Mouse (Mus musculus) adrenal gland (tissue): ENCODE measurements around the gene Stk39.
"Not testable (repeated sequence)": the region's sequence is repeated elsewhere in the genome, so short reads cannot be mapped to it uniquely, and the experiment has no call there.

Experiments
- intact Hi-C: fragments of 180-260 bp; cut with DNase I; formaldehyde crosslinking; loops from one replicate; pipeline ENCODE4 v1.15.1; 2025

Stk39 gene

DNA sequence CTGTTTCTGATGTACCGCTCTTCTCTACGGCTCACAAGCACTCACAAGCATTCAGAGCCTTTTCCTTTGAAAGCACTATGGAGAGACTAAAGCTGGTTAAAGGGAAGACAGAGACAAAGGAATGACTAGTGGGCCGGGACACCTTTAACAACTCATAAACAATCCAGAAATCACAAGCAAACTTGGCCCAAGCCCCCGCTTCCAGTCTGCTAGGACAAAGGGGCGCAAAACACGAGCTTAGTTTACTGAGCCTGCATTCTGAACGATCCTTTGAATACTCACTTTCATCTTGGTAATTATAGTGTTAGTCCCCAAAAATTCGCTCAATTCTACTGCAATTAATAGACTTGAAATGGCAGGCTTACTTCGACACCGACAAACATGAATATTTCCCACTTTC lies 221.2 kb downstream of the Stk39 start:
- intact Hi-C loops: no loop called here

DNA sequence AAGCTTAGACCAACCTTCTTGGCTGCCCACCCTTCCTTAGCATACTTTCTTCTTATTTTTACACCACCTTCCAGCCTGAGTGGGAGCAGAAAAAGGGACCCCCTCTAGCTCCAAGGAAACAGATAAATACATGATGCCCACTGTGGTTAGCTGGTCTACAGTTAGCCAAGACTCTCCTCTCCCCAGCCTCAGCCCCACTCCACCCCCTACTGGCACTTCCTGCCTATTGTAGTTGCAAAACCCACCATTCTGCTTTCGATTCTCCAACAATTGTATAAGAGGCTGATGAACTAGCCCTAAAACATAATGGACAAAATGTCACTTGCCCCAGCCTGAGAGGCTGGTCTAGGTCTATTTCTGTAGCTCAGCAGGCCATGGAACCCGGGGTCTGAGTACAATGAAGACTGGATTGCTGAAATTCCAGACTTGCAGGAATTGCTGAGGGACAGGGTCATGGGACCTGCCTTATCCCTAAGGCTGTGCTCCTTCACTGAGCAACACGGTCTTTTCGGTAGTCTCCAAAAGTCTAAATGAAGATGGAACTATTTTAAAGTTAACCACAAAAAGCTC lies 222.1 kb downstream of the Stk39 start:
- intact Hi-C loops: no loop called here

DNA sequence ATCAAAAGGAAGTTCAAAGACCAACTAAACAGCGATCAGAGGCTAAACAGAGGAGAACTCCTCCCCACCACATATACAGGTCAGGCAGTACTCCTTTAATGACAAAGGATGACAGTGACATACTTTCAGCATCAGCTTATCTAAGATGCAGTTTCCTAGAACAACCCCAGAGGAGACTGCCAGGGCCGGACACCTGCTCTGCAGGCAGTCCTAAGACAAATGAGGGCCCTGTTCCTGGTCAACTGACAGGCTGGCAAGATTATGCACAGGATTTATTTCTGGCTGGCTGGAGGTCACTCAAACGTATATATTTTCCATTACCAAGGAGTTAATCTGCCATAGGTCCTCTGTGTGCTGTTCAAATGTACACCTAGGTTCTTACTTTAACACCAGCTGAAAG lies 225.8 kb downstream of the Stk39 start:
- intact Hi-C loops: no loop called here

DNA sequence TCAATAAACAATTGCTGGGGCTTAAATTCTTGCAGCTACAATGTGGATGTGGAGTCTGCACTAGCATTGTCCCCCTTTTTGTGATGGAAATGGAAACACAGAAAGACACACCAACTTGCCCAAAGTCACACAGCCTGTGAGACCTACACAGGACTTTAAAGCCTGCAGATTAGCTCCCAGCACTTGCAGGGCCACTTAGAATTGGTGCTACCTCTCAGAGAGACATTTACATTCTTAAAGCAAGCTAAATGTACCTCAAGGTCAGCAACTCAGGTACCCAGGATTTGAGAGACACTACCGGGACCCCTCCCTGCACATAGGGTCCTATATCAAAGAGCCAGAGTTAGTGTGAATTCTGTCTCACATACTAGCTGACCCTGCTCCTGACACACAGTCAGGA lies 227.5 kb downstream of the Stk39 start:
- intact Hi-C loops: no loop called here

DNA sequence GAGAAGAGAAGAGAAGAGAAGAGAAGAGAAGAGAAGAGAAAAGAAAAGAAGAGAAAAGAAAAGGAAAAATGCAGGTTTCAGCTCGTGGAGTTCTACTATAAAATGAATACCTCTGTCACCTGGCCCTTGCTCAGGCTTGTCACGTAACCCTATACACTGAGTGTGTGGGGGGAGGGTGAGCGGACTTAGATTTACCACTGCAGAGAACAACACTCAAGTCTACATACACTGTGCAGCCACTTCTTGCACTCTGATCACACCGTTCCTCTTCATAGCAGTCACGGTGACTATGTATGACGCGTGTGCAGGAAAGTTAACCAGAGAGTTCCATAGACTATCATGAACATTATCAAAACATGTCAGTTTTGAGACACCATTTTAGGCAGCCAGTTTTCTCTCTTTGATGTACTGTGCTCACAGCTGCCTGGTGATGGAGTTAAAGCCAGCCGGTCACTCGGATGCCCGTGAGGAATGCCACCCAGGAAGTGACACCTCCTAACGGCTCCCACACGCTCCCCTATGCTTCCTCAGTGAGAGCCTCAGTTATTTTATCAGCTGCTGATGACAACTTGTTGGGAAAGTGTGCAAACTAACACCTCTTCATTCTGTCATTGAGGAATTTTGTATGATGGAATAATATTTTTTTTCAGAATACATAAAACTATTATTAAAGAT lies 228.1 kb downstream of the Stk39 start:
- intact Hi-C loops: no loop called here

DNA sequence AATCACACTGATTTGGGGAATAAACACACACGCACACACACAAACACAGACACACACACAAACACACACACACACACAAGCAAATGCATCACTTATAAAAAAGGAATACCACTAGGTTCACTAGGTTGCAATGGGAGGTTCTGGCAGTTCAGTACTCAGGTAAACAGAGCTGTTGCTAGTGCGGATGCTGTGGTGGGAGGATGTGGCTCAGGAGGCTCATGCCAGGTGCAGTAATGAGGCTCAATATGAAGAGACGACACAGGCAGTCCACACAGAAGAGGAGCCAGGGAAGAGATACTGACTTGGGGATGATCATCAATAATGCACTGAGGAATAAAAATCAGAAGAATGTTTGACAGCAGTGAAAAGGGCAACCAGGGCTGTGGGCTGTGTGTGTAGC lies 228.8 kb downstream of the Stk39 start:
- intact Hi-C loops: no loop called here

DNA sequence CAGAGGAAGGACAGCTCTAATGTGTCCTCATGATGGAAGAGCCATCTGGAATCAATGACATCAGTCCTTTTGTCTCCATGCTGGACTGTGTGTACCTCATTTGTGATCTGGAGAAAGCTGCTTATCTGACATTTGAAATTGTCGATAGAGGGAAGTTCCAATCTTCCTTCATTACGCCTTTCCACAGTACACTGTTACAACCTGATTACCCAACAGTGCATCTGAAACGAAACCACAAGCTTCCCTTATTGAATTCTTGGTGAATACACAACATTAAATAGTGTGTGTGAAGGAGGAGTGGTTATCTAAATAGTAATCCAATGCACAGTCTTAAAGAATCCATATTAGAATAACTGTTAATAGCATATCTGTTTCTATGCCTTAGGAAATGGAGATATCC lies 230.0 kb downstream of the Stk39 start:
- intact Hi-C loops: no loop called here

DNA sequence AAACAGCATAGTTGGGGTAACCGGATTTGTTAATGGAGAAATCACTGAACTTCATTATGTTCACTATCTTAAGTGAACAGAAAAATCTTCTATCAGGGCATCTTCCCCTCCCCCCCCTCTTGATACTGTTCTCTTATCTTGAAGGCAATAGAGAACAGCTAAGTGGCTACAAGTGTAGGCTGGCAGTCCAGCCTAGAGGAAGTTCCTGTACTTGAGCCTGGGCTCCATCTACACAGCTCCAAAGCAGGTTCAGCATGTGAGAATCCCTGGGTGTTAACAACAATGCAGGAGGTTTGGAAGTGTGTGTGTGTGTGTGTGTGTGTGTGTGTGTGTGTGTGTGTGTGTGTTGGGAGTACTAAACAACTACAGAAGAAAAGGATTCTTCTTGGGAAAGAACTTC lies 230.4 kb downstream of the Stk39 start:
- intact Hi-C loops: no loop called here

DNA sequence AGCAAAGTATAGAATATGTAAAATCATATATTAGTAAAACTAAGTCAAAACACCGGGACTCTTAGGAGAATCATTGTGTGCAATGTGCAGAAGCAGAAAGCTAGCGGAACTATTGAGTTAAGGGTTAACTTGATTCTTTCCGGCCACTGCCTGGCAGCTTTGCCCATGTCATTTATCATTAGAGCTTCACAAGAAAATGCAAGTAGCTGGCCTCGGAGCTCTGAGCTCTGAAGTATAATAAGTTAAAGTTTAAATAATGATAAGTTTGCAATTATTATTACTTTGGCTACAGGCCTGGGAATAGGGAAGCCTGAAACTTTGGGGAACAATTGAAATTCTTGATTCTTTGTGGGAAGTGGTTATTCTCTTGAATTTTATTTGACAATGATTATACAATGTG lies 232.7 kb downstream of the Stk39 start:
- intact Hi-C loops: not testable (repeated sequence)

DNA sequence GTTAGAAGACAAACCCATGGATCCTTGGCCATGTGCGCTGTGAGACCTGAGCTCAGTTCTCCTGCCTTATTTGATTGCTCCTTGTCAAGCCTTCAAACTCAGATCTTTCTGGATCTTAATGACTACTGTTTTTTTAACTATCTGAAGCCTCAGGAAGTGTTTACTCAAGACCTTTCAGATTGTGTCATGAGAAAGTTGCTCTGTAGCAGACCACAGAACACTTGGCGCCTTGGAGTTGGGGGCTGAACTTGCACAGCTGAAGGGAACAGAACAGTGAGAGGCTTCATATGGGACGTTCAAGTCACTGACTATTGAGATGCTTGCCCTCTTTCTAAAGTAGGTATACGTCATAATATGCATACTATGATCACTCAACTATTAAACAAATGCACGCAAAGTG lies 239.1 kb downstream of the Stk39 start:
- intact Hi-C loops: no loop called here

DNA sequence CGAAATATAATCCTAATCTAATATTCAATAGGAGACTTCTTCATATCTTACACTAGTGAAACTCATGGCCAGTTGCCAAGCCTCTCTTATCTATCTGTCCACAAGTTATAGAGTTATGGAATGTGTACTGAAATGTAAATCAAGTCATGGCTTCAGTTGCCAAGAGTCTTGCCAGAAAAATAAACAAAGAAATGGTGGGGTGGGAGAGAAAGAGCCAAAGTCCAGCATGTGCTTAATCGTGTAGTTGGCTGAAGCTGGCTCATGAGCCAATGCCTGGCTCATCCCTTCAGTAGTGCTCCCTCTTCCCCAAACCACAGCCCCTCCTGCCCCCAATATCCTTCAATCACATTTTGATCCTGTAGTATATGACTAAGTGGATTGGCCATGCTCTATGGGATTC lies 242.2 kb downstream of the Stk39 start:
- intact Hi-C loops: no loop called here

DNA sequence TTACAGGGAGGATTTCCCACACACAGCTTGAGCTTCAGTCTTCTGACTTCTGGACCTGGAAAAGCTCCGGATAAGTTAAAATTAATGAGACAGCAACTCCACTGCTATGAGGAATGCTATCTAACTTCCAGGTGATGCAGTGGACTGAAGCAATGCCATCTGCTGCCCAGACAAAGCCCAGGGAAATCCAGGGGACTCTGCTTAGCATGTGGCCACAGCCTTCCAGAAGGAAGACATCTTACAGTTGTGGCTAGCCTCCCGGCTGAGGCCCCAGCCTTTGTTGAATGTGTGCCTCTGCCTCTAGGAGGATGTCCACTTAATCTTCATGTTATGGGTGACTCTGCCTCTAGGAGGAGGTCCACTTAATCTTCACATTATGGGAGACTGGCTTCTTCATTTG lies 243.0 kb downstream of the Stk39 start:
- intact Hi-C loops: no loop called here

DNA sequence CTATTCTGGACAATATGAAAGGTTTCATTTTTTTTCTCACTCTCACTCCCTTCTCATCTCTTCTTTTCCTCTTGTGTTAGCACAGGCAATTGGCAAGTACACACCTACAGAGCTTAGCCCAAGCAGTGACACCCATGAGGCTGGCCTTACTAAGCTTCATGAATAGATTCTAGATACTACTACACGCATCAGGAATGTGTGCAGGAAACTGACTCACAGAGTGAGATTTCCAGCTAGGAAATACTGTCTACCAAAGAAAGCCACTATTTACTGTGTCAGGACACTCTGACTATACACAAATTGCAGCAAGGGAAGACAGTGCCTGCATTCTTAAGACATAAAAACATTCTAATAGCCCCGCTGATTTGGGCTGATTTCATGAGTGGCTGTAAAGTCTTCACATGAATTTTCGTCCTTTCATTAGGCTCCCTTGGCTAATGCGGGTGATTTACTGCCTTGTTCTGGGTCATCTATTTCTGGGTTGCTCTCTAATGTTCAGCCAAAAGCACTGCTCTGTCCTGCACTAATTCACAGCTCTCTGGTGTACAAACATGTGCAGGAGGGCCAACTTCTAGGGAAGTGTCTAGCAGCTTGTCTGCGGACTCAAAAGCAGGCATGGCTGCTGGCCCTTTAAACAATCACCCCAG lies 249.7 kb downstream of the Stk39 start:
- intact Hi-C loops: loop anchor here (5.0 kb wide), 1 partner anchor 130 kb away; no protein-coding TSS in a partner anchor

DNA sequence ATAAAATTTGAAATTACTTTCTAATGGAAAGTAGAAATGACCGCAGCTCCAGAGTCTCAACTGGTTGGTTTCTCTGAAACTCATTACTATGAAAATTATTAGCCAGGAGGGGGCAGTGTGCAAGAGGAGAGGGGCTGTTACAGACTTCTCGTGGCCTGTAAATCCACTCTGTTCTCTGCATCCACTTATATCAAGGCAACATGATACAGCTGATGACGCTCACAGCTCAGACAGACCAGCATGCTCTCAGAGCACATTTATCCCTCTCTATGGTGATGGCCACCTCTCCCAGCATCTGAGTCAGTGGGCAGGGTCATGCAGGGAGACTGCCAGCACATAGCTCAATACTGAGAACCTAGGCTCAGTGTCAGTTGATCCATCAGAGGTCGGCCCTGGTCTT lies 250.8 kb downstream of the Stk39 start:
- intact Hi-C loops: loop anchor here (5.0 kb wide), 1 partner anchor 131 kb away; no protein-coding TSS in a partner anchor

DNA sequence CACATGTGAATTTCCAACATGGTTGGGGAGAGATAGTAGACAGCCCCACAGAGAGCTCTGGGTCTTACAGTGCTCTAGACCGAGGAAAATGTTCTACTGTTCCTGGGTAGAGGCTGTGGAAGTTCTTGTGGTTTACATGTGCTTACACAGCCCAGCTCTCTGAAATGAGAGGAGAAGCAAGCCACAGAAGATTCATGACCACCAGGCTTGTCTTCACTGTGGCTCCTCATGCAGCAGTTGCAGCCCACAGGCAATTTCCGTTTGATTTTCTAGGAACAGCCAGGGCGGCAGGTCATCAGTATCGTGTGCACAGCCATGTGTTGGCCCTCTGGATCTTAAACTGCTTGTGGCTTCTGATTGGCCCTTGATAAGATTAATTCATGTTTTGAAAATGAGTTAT lies 252.2 kb downstream of the Stk39 start:
- intact Hi-C loops: loop anchor here (5.0 kb wide), 1 partner anchor 132 kb away; no protein-coding TSS in a partner anchor

DNA sequence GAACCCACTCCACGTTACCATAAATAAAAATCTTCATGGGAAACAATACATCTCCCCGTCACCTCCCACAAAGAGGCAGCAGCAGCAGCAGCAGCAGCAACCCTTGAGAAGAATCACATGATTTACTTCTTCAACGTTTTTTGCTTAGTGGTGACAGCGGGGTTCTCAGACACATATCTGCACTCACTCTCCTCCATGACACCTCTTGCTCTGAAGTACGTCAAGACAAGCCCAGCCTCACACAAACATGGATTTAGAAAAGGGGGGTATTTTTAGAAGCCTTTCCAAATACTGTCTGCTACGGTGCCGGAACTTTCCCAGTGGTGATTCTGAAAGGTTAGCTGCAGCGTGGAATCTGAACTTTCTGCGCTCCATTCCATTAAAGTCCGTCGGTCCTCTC lies 256.9 kb downstream of the Stk39 start:
- intact Hi-C loops: no loop called here

DNA sequence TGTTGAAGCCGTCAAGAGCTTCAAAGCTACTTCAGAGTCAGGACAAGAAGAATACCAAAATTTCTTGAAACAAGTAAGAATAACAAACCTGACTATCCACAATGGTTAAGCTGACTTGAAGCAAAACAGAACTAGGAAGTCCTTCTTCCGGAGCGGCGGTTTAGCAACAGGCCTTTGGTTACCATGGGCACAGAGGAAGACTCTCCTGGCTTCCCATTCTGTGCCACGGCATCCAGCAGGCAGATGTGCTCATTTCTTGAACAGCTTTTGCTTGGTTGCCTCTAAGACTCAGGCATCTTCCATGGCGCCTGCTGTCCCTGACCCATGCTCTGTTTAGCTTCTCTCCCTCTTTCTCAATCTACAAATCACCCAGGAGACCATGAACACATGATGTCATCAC lies 257.7 kb downstream of the Stk39 start:
- intact Hi-C loops: no loop called here

DNA sequence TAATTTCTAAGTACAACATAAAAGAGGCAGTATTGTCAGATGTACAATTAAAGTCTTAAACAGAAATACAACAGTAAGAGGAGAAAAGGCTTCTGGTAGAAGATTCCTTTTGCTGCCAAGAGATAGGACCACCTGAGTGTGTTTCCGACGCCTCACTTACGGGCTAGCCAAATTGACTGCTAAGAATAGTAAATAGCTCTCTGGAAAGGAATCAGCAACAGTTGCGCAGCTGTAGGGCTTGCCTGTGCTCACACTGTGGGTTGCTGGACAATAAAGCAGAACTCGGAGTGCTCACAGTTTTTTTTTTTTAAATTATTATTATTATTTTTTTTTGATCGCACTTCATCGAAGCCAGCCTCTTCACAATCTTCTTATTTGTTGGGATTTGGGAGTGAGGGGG lies 260.6 kb downstream of the Stk39 start:
- intact Hi-C loops: no loop called here

DNA sequence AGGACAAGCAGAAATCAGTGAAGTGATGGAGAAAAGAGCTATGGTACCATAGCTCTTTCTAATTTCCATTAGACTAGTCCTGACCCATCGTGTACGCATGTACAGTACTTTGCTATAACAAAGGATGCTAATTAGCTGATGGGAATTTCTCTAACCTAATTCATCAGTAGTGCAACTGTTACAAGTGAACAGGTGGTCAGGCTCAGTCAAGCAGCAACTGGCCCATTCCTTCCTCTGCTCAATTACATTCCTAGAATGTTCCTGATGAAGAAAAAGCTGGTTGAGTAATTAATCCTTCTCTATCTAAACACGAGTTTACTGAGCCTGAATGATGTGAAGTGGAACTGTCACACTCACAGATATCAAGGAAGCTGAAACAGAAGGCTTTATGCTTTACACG lies 275.8 kb downstream of the Stk39 start:
- intact Hi-C loops: no loop called here

DNA sequence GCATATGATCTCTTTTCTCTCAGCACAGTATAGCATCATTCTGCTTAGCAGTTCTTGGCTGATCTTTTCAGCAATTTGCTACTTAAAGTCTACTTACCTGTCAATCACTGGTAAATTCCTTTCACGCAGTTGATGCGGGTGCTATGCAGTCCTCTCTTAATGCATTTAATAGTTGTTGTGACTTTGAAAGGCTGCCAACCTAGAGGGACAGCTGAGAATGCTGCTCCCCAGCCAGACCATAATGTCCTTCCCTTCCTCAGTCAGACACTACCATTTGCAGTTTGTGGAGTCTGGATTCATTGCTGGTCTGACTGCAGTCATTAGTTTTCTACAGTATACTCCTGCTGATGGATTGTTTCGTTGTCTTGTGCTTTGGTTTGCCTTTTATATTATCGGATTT lies 277.6 kb downstream of the Stk39 start:
- intact Hi-C loops: no loop called here

DNA sequence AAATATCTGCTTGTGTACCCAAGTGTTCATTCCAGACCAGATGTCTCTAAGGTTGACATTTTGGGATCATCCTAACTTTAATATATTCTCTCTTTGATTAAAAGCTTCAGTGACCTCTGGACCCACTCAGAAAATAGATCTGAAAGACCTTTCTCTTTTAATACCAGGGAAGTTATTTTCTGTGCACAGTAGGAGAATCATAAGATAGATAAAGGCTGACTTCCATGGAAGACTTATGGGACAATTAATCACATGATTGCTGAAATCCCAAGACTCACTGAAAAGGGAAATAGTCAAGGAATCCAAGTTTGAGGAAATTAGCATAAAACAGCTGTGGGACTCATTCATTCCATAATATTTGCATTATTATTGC lies 278.6 kb downstream of the Stk39 start:
- intact Hi-C loops: no loop called here

DNA sequence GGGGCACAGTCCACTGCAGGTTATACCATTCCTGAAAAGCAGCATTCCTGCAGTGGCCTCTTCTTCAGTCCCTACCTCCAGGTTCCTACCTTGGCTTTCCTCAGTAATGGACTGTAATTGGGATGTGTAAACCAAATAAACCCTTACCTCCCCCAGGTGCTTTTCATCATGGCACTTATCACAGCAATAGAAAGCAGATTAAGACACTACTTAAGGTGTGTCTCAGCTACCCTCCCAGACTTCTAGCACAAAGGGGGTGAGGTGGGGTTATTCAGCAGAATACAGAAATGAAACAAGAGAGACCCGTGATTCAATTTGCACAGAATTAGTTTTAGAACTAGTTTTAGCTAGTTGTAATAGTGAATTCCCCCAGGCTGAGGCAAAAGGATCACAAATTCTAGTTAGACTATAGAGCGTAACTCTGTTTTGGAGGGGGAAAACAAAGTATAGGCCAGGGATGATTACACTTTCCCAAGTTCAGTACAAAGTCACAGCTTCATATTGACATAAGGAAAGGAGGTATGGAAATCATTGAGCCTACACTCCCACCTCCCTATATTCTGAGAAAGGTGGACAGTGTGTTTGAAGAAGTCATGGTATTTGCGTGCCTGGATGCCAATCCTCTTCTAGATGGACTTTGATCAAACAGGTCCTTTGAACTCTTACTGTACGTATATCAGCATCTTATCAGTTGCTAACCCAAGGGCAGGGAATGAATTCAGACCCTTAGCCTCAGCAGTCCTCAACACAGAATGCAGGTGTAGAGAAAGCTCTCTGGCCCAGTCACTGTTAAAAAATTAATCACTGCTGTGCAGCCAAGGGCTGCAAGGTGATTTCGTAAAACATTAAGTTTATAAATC lies 279.2 kb downstream of the Stk39 start:
- intact Hi-C loops: no loop called here
